Mouse (Mus musculus) brain, embryonic 14.5 days (tissue): ENCODE data around the gene Clec11a.

Source experiments
- CTCF ChIP-seq: fragments of 200-500 bp; IDR thresholded peaks from 2 replicates; pipeline ENCODE4 v1.5.1; 2012; ENCODE audit warnings: inconsistent platforms, mild to moderate bottlenecking, moderate library complexity, borderline replicate concordance; ENCODE audit not compliant: insufficient read depth, insufficient read length; ENCODE audit errors: extremely low read depth
- POLR2A ChIP-seq: fragments of 200-500 bp; IDR thresholded peaks from 2 replicates; pipeline ENCODE4 v1.6.1; 2012; ENCODE audit warnings: mild to moderate bottlenecking, inconsistent platforms, borderline replicate concordance; ENCODE audit not compliant: poor library complexity, insufficient read depth, insufficient read length, severe bottlenecking; ENCODE audit errors: extremely low read depth

- TF ChIP-seq CTCF, result no peak
- no peak for TF ChIP-seq POLR2A
Observed at GRCm38 (mm10) chr7:44276461-44277249, 30.0 kb downstream of the Clec11a start.
